Mouse (Mus musculus): ENCODE results near the gene Rspo4. TPM values are rescaled to one million over a fixed set of nuclear protein-coding genes. Genes with fewer than 3 reads are reported as not detected.

The Rspo4 gene
- polyA plus RNA-seq, 1 experiment from 2014 or later, result 4.2 TPM

GRCm38 (mm10) chr2:151915111-151915510 lies 72.4 kb downstream of the Rspo4 start:
- no peaks in the 10 kb centered on the region for H3K27me3 ChIP-seq (ENCODE audit: insufficient read depth, poor library complexity, severe bottlenecking)
- no peaks in the 10 kb centered on the region for H3K36me3 ChIP-seq
- H3K9me3 ChIP-seq, result no peaks in the 10 kb centered on the region
- no peak overlapping the region for H3K27ac ChIP-seq
- peaks cover 33% of the 10 kb centered on the region for H3K4me1 ChIP-seq
- no peak overlapping the region for H3K4me3 ChIP-seq
- WGBS, result 13% methylated on average over 2 of the region's 2 CpGs
- DNase-seq (ENCODE audit: low spot score), result no peak

- H3K4me1 ChIP-seq, result peaks cover 25% of the 10 kb centered on the region
- WGBS, result 73% methylated on average over 13 of the region's 13 CpGs
- H3K27me3 ChIP-seq (ENCODE audit: insufficient read depth, poor library complexity, severe bottlenecking), result no peaks in the 10 kb centered on the region
- no peak overlapping the region for H3K4me3 ChIP-seq
- peak overlapping the region; percentile 56; the same call in 1 of the 2 replicates for H3K27ac ChIP-seq
- H3K36me3 ChIP-seq, result no peaks in the 10 kb centered on the region
- no peaks in the 10 kb centered on the region for H3K9me3 ChIP-seq
- no peak for DNase-seq (ENCODE audit: low spot score)
Observed at GRCm38 (mm10) chr2:151916061-151916831, 73.5 kb downstream of the Rspo4 start.

- Histone ChIP-seq H3K4me1 (peaks cover 25% of the 10 kb centered on the region), H3K27ac (no peak overlapping the region), H3K36me3 (no peaks in the 10 kb centered on the region), H3K4me3 (no peak overlapping the region), H3K9me3 (no peaks in the 10 kb centered on the region), H3K27me3 (ENCODE audit: insufficient read depth, poor library complexity, severe bottlenecking) (0 out of 2 replicates have a peak, but pooled peaks cover 2% of the 10 kb centered on the region)
- 44% methylated on average over 9 of the region's 9 CpGs for WGBS
- no peak for DNase-seq (ENCODE audit: low spot score)
Observed at GRCm38 (mm10) chr2:151919140-151919539, 76.4 kb downstream of the Rspo4 start.

DNA sequence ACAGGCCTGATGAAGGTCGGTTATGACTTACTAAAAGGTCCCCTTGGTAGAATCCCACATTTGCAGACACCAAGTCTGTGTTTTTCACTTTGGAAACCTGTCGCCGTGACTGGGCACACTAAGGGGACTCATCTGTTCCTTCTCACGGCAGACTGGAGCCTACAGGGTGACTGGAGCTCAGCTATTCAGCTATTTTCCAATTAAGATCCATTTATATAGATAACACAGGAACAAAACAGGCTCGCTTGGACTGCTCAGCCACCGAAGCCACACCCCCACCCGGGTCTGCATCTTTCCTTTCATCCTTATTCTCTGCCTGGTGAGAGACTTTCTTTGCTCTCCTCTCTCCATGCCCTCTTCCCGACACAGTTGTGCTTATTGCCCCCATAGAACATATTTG lies 78.3 kb downstream of the Rspo4 start:
- H3K9me3 ChIP-seq, result no peaks in the 10 kb centered on the region
- H3K4me1 ChIP-seq, result peaks cover 31% of the 10 kb centered on the region
- no peak for DNase-seq (ENCODE audit: low spot score)
- no peak overlapping the region for H3K4me3 ChIP-seq
- 67% methylated on average over 8 of the region's 8 CpGs for WGBS
- no peak overlapping the region for H3K27ac ChIP-seq
- H3K27me3 ChIP-seq (ENCODE audit: insufficient read depth, poor library complexity, severe bottlenecking), result 0 out of 2 replicates have a peak, but pooled peaks cover 6% of the 10 kb centered on the region
- no peaks in the 10 kb centered on the region for H3K36me3 ChIP-seq

GRCm38 (mm10) chr2:151921596-151921995 lies 78.9 kb downstream of the Rspo4 start:
- H3K4me1 ChIP-seq, result peaks cover 31% of the 10 kb centered on the region
- no peak for DNase-seq (ENCODE audit: low spot score)

More at GRCm38 (mm10) chr2:151921596-151921995, 78.9 kb downstream of the Rspo4 start:
- Histone ChIP-seq H3K9me3 (no peaks in the 10 kb centered on the region), H3K4me3 (no peak overlapping the region), H3K27ac (0 out of 2 replicates have a peak overlapping the region, but pooled peaks have one; percentile 7), H3K27me3 (ENCODE audit: insufficient read depth, poor library complexity, severe bottlenecking) (0 out of 2 replicates have a peak, but pooled peaks cover 6% of the 10 kb centered on the region), H3K36me3 (no peaks in the 10 kb centered on the region)
- 40% methylated on average over 4 of the region's 4 CpGs for WGBS

Other genes starting within 250 kb of the Rspo4 start
- gene Snph, start 210.3 kb upstream of the Rspo4 start, polyA plus RNA-seq (2016; fragmentation: Nextera tagmentation; extraction: Ambion mirVana), result 0.30 and 0.83 TPM in 2 replicates
- gene Rad21l, start 174.4 kb upstream of the Rspo4 start, polyA plus RNA-seq (2016; fragmentation: Nextera tagmentation; extraction: Ambion mirVana), result not detected in 2 replicates
- gene Tmem74b, start 140.9 kb upstream of the Rspo4 start, polyA plus RNA-seq (2016; fragmentation: Nextera tagmentation; extraction: Ambion mirVana), result 1.2 and 2.1 TPM in 2 replicates
- gene Psmf1, start 98.7 kb upstream of the Rspo4 start, polyA plus RNA-seq (2016; fragmentation: Nextera tagmentation; extraction: Ambion mirVana), result 37.2 and 43.1 TPM in 2 replicates
- 0.48 and 1.1 TPM in 2 replicates for gene Angpt4, start 68.3 kb downstream of the Rspo4 start, polyA plus RNA-seq (2016; fragmentation: Nextera tagmentation; extraction: Ambion mirVana)
- 11.4 and 16.3 TPM in 2 replicates for gene Fam110a, start 137.3 kb downstream of the Rspo4 start, polyA plus RNA-seq (2016; fragmentation: Nextera tagmentation; extraction: Ambion mirVana)
- 1.2 and 1.3 TPM in 2 replicates for gene Slc52a3, start 153.6 kb downstream of the Rspo4 start, polyA plus RNA-seq (2016; fragmentation: Nextera tagmentation; extraction: Ambion mirVana)
- not detected in 2 replicates for gene Scrt2, start 238.6 kb downstream of the Rspo4 start, polyA plus RNA-seq (2016; fragmentation: Nextera tagmentation; extraction: Ambion mirVana)

Measured in heart, embryonic 10.5 days (tissue).